Mouse (Mus musculus): ENCODE measurements around the gene Zgpat. TPM values are rescaled to one million over a fixed set of nuclear protein-coding genes. Genes with fewer than 3 reads are reported as not detected.

Zgpat gene
- polyA plus RNA-seq, 1 experiment: 44.7 TPM

DNA sequence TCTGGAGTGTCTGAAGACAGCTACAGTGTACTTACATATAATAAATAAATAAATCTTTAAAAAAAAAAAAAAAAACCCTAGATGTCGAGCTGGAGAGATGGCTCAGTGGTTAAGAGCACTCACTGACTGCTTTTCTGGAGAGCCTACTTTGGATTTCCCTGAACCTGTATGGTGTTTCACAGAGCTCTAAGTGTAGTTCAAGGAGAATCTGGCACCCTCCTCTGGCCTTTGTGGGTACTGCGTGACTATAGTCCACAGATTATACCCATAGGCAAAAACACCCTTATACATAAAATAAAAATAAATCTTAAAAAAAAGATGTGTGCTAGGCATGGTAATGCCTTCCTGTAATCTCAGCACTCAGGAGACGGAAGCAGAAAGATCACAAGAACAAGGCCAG is 30.7 kb upstream of the Zgpat start:
- TF ChIP-seq CTCF (IDR thresholded peaks at IDR 0.05; ENCODE audit: extremely low read depth, insufficient read depth, insufficient read length, insufficient replicate concordance) (peak; percentile 41; the same call in 1 of the 2 replicates), POLR2A (IDR thresholded peaks at IDR 0.05; ENCODE audit: low read depth, low read length) (no peak)
- Histone ChIP-seq H3K27me3 (ENCODE audit: control insufficient read depth, insufficient read depth, low read length) (no peaks in the 10 kb centered on the region), H3K36me3 (ENCODE audit: control insufficient read depth, insufficient read depth, low read length) (peaks cover 23% of the 10 kb centered on the region), H3K27ac (ENCODE audit: insufficient read depth, low read length) (no peak overlapping the region), H3K4me3 (ENCODE audit: extremely low read depth, insufficient read depth, insufficient read length) (no peak overlapping the region), H3K4me1 (ENCODE audit: control insufficient read depth, insufficient read depth, insufficient read length) (no peaks in the 10 kb centered on the region)
- WGBS: 62% methylated on average over 3 of the region's 3 CpGs
- DNase-seq (ENCODE audit: low read depth in 1 of 2, low spot score in 2 of 2): peak; percentile 22 to 74

DNA sequence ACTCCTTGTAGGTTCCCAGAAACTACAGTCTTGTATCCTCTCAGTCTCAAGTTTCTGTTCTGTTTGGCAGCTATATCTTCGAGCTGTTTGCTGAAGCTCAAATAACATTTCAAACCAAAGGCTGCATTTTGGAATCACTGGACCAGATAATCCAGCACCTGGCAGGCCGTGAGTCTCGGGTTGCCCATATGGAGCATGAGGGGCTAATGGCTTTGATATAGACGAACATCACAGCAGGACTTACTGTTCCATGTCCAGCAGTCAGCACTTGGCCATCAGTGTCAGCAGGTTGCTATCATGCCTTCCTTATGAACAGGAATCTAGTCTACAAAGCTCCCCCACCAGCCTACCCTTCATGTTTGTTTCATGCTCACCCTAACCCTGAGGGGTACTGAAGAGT is 24.3 kb upstream of the Zgpat start:
- Histone ChIP-seq H3K4me3 (ENCODE audit: extremely low read depth, insufficient read depth, insufficient read length) (no peak overlapping the region), H3K27ac (ENCODE audit: insufficient read depth, low read length) (no peak overlapping the region), H3K36me3 (ENCODE audit: control insufficient read depth, insufficient read depth, low read length) (peaks cover 21% of the 10 kb centered on the region), H3K27me3 (ENCODE audit: control insufficient read depth, insufficient read depth, low read length) (no peaks in the 10 kb centered on the region), H3K4me1 (ENCODE audit: control insufficient read depth, insufficient read depth, insufficient read length) (no peaks in the 10 kb centered on the region)
- WGBS: 92% methylated on average over 4 of the region's 4 CpGs
- TF ChIP-seq POLR2A (IDR thresholded peaks at IDR 0.05; ENCODE audit: low read depth, low read length): no peak
- no peak for TF ChIP-seq CTCF (IDR thresholded peaks at IDR 0.05; ENCODE audit: extremely low read depth, insufficient read depth, insufficient read length, insufficient replicate concordance)
- DNase-seq (ENCODE audit: low read depth in 1 of 2, low spot score in 2 of 2): no peak

DNA sequence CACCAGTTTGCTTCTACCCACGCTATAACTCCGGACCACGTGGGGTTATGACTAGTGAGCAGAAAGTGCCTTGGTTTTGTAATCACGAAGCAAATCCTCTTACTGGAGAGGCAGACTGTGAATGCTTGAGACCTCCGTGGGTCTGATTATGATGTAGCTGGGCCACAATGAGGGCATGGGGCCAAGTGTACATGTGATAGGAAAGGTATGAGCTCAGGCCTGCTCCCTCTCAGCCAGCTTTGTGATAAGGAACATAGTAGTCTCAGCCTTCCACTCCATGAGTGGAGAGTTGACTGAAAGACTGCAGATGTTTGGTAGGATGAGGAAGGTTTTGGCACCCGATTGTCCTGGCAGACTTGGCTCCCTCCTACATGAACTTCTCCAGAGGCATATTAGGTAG is 22.0 kb upstream of the Zgpat start:
- no peak for DNase-seq (ENCODE audit: low read depth in 1 of 2, low spot score in 2 of 2)
- TF ChIP-seq POLR2A (IDR thresholded peaks at IDR 0.05; ENCODE audit: low read depth, low read length): no peak
- TF ChIP-seq CTCF (IDR thresholded peaks at IDR 0.05; ENCODE audit: extremely low read depth, insufficient read depth, insufficient read length, insufficient replicate concordance): no peak
- H3K4me3 ChIP-seq (ENCODE audit: extremely low read depth, insufficient read depth, insufficient read length): no peak overlapping the region
- WGBS: 96% methylated on average over 6 of the region's 6 CpGs
- H3K27me3 ChIP-seq (ENCODE audit: control insufficient read depth, insufficient read depth, low read length): no peaks in the 10 kb centered on the region
- peaks cover 20% of the 10 kb centered on the region for H3K36me3 ChIP-seq (ENCODE audit: control insufficient read depth, insufficient read depth, low read length)
- H3K4me1 ChIP-seq (ENCODE audit: control insufficient read depth, insufficient read depth, insufficient read length): no peaks in the 10 kb centered on the region
- H3K27ac ChIP-seq (ENCODE audit: insufficient read depth, low read length): no peak overlapping the region

DNA sequence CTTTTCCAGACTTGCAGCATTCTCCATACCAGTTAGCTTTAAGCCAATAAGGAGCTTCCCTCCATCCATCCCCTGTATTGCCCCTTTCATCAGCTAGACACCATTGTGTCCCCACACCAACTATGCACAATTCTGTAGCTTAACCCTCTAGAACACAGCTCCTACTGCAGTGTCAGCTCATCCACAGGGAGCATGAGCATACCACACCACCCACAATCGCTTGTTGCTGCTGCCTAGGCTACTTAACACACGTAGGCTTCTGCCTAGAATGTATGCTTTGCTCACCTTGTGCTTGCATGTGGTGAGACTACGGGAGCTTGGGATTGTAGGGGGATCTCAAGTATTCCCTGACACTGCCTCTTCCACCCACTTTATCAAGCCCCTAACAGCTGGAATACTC is 7.9 kb upstream of the Zgpat start:
- no peak for DNase-seq (ENCODE audit: low read depth in 1 of 2, low spot score in 2 of 2)
- H3K36me3 ChIP-seq (ENCODE audit: control insufficient read depth, insufficient read depth, low read length): peaks cover 35% of the 10 kb centered on the region
- no peak overlapping the region for H3K27ac ChIP-seq (ENCODE audit: insufficient read depth, low read length)
- no peak for TF ChIP-seq CTCF (IDR thresholded peaks at IDR 0.05; ENCODE audit: extremely low read depth, insufficient read depth, insufficient read length, insufficient replicate concordance)
- no peak for TF ChIP-seq POLR2A (IDR thresholded peaks at IDR 0.05; ENCODE audit: low read depth, low read length)
- H3K4me1 ChIP-seq (ENCODE audit: control insufficient read depth, insufficient read depth, insufficient read length): no peaks in the 10 kb centered on the region
- no peaks in the 10 kb centered on the region for H3K27me3 ChIP-seq (ENCODE audit: control insufficient read depth, insufficient read depth, low read length)
- no peak overlapping the region for H3K4me3 ChIP-seq (ENCODE audit: extremely low read depth, insufficient read depth, insufficient read length)
- 96% methylated on average over 3 of the region's 3 CpGs for WGBS

DNA sequence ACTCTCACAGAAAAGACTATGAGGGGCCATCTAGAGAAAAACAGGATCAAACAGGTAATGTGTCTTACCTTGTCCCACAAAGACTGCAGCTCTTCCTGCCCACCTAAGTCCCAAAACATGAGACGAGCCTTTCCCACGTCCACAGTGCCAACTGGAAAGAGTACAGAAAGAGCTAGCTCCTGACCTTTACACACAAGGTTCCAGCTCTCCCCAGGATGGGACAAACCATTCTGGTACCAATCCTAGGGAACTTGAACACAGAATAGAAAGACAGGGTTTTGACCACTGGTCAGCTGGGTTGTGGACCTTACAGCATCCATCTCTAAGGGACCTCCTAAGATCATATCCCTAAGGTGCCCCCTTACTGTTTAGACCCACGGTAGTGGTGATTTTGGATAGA is 782 bp upstream of the Zgpat start:
- H3K4me3 ChIP-seq (ENCODE audit: extremely low read depth, insufficient read depth, insufficient read length): no peak overlapping the region
- peaks cover 11% of the 10 kb centered on the region for H3K4me1 ChIP-seq (ENCODE audit: control insufficient read depth, insufficient read depth, insufficient read length)

DNA sequence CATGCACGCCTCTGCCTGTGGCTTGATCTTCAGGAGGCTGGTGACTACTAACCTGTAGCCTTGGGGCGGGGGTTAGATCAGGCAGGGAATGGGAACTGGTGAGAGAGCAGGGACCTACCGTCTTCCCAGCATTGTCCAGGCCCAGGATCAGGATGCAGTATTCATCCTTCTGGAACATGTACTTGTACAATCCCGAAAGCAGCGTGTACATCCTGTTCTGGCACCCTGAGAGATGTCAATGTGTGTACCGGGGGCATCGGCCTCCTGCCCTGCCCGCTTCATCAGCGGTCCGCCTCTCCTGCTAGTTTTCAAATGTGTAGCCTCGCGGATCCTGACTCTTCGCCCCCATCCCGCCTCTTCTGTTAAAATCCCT is 255 bp upstream of the Zgpat start:
- H3K27ac ChIP-seq (ENCODE audit: insufficient read depth, low read length): peak overlapping the region; percentile 89
- WGBS: 9% methylated on average over 14 of the region's 14 CpGs
- H3K27me3 ChIP-seq (ENCODE audit: control insufficient read depth, insufficient read depth, low read length): no peaks in the 10 kb centered on the region
- DNase-seq (ENCODE audit: low read depth in 1 of 2, low spot score in 2 of 2): no peak
- H3K4me3 ChIP-seq (ENCODE audit: extremely low read depth, insufficient read depth, insufficient read length): peak overlapping the region; percentile 73
- H3K36me3 ChIP-seq (ENCODE audit: control insufficient read depth, insufficient read depth, low read length): peaks cover 29% of the 10 kb centered on the region
- peaks cover 12% of the 10 kb centered on the region for H3K4me1 ChIP-seq (ENCODE audit: control insufficient read depth, insufficient read depth, insufficient read length)
- TF ChIP-seq CTCF (IDR thresholded peaks at IDR 0.05; ENCODE audit: extremely low read depth, insufficient read depth, insufficient read length, insufficient replicate concordance): no peak
- no peak for TF ChIP-seq POLR2A (IDR thresholded peaks at IDR 0.05; ENCODE audit: low read depth, low read length)

More for the DNA sequence above, 782 bp upstream of the Zgpat start:
- WGBS: 82% methylated on average over 3 of the region's 3 CpGs
- no peak overlapping the region for H3K27ac ChIP-seq (ENCODE audit: insufficient read depth, low read length)
- peaks cover 28% of the 10 kb centered on the region for H3K36me3 ChIP-seq (ENCODE audit: control insufficient read depth, insufficient read depth, low read length)
- no peak for DNase-seq (ENCODE audit: low read depth in 1 of 2, low spot score in 2 of 2)
- H3K27me3 ChIP-seq (ENCODE audit: control insufficient read depth, insufficient read depth, low read length): no peaks in the 10 kb centered on the region
- TF ChIP-seq POLR2A (IDR thresholded peaks at IDR 0.05; ENCODE audit: low read depth, low read length) (no peak), CTCF (IDR thresholded peaks at IDR 0.05; ENCODE audit: extremely low read depth, insufficient read depth, insufficient read length, insufficient replicate concordance) (no peak)

DNA sequence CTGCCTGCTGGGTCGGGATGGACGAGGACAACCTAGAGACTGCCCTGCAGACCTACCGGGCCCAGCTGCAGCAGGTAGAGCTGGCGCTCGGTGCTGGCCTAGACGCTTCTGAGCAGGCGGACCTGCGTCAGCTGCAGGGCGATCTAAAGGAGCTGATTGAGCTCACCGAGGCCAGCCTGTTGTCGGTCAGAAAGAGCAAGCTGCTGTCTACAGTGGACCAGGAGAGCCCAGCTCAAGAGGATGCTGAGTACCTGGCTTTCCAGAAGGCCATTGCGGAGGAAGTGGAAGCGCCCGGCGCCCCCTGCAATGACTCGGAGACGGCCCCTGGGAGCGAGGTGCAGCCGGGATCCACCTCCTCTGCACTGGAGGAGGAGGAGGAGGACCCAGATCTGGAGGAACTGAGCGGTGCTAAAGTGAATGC is 937 bp downstream of the Zgpat start:
- Histone ChIP-seq H3K36me3 (ENCODE audit: control insufficient read depth, insufficient read depth, low read length) (peaks cover 23% of the 10 kb centered on the region), H3K27ac (ENCODE audit: insufficient read depth, low read length) (peak overlapping the region; percentile 89), H3K4me1 (ENCODE audit: control insufficient read depth, insufficient read depth, insufficient read length) (peaks cover 12% of the 10 kb centered on the region), H3K4me3 (ENCODE audit: extremely low read depth, insufficient read depth, insufficient read length) (peak overlapping the region; percentile 73), H3K27me3 (ENCODE audit: control insufficient read depth, insufficient read depth, low read length) (no peaks in the 10 kb centered on the region)
- WGBS: under 1% methylated on average over 20 of the region's 20 CpGs
- no peak for TF ChIP-seq POLR2A (IDR thresholded peaks at IDR 0.05; ENCODE audit: low read depth, low read length)
- TF ChIP-seq CTCF (IDR thresholded peaks at IDR 0.05; ENCODE audit: extremely low read depth, insufficient read depth, insufficient read length, insufficient replicate concordance): no peak
- peak in 1 of 2 experiments; percentile 7 for DNase-seq (ENCODE audit: low read depth in 1 of 2, low spot score in 2 of 2)

All from spleen, adult 2 months (tissue).